Mouse (Mus musculus) right cerebral cortex, postnatal 25 days (tissue): ENCODE results near the gene St8sia1.
"Not testable (repeated sequence)": the region's sequence is repeated elsewhere in the genome, so short reads cannot be mapped to it uniquely, and the experiment has no call there.

ENCODE experiments used
- DNase-seq: peaks from one replicate; pipeline ENCODE4 v3.0.0; 2022

St8sia1 gene

GRCm38 (mm10) chr6:142964076-142964530 is at the start of gene St8sia1:
TSS of gene St8sia1 (minus strand) at chr6:142964452.
- DNase-seq, result peak; percentile 71

- no peak for DNase-seq
These were observed 48.4 kb upstream of the St8sia1 start for GRCm38 (mm10) chr6:143012513-143013215.

DNA sequence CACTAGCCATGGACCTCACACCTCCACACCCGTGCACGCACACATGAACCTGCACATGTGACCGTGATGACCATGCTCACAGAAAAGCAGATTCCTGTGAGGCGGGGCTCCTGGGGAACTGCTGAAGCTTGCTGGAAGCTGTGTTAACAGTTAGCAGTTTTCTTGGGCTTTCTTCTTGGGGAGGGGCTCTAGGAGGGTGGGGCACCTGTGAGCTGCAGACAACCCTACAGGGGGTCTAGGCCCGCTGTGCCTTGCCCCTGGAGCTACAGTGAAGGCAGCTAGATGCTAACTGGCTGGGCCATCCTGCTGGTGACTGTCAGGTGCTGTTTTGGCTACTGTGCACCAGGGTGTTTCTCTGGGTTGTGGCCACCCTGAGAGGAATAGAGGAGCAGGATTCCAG is 44.6 kb upstream of the St8sia1 start:
- DNase-seq, result no peak

DNA sequence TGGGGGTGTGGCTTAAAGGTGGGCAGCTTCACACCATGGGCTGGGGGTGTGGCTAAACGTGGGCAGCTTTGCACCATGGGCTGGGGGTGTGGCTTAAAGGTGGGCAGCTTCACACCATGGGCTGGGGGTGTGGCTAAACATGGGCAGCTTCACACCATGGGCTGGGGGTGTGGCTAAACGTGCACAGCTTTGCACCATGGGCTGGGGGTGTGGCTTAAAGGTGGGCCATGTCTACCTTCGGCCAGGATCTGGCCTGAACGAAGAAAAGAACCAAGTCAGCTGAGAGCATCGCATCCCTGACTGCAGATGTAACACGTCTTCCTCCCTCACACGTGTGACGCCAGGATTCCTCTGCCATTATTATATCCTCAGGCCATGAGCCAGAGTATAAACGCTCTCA is 41.0 kb upstream of the St8sia1 start:
- DNase-seq, result not testable (repeated sequence)

- no peak for DNase-seq
These were observed 40.5 kb upstream of the St8sia1 start for GRCm38 (mm10) chr6:143004801-143005200.

DNA sequence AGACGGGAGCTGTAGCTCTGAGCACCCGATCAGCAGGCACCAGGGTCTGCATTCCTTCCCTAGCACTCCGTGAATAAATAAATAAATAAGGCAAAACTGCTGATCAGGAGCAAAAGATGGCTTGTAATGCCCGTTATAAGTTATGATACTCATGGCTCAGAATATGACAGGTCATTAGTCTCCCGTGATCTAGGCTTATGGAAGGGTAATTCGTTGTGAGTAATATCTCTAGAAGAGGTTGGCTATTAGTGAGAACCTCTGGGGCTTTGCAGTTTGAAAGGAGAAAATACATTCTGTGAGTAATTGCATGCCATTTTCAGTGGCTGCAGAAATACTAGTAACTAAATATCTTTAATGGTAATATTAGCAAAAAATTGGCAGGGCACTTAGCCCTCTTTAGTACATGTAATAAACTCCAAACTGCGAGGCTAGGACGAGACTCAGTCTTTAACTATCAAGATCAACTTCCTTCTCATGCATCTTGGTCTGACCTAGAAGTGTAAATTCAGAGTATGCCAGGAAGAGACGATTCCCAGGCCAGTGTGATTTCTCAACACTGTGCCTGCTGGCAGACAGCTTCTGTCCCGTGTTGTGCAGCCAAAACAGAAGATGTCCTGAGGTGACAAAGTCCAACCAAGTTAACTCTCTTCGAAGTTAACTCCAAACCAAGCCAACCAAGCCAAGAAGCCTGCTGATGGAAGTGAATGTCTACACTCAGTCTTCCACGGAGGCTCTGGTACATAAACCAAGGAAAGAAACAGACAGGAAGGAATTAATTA is 34.2 kb upstream of the St8sia1 start:
- no peak for DNase-seq

- no peak for DNase-seq
These were observed 32.6 kb upstream of the St8sia1 start for GRCm38 (mm10) chr6:142996887-142997286.

DNA sequence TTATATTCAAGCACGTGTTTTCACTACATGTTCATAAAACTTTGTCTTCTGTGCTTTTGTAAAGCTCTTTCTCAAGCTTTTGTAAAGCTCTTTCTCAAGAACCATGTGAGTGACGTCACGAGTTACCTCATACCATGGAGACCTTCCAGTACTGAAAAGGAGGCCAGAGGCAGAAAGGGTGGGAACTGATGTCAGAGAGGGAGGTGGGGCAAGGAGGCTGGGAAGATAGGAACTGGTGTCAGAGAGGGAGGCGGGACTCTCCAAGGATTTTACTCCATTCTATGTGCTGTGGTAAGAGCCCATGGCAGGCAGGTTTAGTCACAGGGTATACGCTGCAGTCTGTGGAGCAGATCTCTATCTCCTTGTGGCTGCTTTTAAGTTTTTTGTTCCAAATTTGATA is 31.3 kb upstream of the St8sia1 start:
- no peak for DNase-seq

- DNase-seq, result no peak
These were observed 30.6 kb upstream of the St8sia1 start for GRCm38 (mm10) chr6:142994821-142995220.

DNA sequence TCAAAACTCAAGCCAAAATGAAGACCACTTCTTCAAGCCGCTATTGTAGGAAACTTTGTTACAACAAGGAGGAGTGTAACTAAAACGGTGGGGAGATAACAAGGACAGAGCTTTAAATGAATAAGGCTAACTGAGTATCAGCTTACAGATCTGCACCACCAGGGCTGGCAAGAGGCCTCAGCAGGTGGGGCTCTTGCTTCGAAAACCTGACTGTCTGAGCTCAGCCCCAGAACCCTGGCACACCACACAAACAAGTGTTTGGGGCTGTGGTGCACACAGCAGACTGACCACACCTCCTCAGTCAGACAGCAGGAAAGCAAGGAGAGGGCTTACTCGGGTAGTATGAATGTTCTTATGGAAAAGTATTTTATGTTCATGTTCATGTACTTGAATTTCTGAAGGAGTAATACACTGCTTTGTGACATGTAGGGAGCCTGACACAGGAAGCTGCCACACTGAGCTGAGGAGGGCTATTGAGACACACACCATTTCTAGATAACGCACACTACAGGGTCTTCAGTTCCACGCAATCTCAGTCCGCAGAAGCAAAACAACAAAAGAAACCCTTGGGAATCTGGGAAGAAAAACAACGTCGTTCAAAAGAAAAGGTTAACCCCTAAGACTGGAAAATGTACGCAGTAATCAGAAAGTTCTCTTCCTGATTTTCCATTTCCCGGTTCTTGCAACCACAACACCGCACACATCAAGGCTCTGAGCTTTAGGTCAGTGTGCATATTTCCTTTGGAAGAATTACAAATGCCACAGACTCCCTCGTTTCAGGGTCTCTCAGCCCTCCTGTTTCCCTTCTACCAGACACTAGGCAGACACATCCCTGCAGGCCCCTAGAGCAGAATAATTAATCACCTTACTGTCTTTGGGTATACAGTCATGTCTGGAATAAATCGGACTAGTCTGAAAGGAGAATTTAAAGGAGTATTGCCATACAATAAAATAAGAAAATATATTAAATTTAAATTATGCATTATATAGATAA is 29.8 kb upstream of the St8sia1 start:
- no peak for DNase-seq

DNA sequence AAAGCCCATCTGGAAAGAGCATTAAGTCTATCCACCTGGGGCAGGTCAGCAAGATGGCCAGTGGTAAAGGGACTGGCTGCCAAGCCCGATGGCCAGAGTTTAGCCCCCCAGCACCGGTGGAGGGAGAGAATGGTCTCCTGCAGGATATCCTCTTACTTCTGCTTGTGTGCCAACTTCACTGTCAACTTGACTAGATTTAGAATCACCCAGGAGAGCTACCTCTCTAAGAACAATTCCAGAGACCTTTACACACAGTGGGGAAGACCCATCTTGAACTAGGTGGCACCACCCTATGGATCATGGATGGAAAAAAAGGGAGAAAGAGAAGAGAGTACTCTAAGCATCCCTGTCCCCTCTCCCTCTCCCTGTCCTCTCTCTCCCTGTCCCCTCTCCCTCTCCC is 28.7 kb upstream of the St8sia1 start:
- DNase-seq, result no peak

DNA sequence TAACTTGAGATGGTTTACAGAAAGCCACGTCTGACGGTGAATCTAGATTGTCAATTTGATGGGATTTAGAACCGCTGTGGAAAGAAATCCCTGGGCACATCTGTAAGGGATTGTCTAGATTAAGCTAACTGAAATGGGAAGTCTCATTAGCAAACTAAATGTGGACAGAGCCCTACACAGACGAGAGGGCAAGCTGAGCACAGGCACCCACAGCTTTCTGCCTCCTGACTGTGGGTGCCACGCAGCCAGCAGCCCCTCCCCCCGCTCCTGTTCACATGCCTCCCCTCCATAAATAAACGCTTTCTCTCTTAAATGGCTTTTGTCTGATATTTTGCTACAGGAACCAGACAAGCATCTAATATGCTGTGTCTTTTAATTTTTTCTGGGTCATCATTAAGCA is 27.8 kb upstream of the St8sia1 start:
- no peak for DNase-seq

DNA sequence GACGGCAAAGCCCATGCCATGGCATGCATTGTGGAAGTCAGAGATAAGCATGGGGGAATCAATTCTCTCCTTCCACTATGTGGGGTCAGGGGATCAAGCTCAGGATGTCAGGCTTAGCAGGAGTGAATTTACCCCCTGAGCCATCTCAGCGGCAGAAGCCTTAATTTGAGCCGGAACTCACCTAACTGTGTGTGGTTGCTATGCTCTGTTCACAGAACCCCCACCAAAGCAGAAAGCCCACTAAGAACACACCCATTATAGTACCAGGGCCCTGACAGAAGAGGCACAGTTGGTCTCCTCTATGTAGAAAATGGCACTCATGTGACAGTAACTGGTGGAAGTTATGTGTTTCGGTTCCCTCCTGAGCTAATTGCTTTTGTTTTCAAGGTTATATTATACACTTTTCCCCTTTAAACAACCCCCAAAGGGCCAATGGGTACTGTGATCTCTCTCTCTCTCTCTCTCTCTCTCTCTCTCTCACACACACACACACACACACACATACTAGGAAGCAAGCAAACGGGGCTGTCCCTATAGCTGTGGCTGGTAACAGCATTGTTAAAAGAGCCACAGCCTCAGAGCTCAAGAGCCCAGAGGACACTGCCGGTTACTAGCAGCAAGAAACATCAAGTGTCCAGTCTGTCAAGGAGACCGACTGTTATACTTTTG is 27.3 kb upstream of the St8sia1 start:
- DNase-seq, result no peak

- DNase-seq, result no peak
These were observed 26.3 kb upstream of the St8sia1 start for GRCm38 (mm10) chr6:142990516-142990915.

- DNase-seq, result no peak
These were observed 25.2 kb upstream of the St8sia1 start for GRCm38 (mm10) chr6:142989495-142989894.

- DNase-seq, result no peak
These were observed 24.5 kb upstream of the St8sia1 start for GRCm38 (mm10) chr6:142988753-142989152.

GRCm38 (mm10) chr6:142988231-142988630 is 24.0 kb upstream of the St8sia1 start:
- no peak for DNase-seq

DNA sequence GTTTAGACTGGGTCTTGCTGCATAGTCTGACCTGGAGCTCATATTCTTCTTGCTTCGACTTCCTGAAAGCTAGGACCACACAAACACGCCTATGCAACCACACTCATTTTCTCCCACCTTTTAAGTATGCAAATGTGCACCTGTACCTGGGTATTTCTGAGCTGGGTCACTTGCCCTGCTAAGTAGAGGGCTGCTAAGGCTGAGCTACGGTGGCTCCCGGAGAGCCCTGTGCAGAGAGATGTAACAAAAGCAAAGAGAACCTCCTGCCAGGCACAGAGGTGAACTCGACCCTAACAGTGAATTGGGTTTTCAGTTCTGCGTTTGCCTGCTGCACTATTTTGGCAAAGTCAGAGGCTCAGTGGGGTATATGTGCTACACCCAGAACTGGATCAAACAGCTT is 23.4 kb upstream of the St8sia1 start:
- DNase-seq, result no peak

GRCm38 (mm10) chr6:142986706-142987105 is 22.5 kb upstream of the St8sia1 start:
- not testable (repeated sequence) for DNase-seq

GRCm38 (mm10) chr6:142985561-142986238 is 21.4 kb upstream of the St8sia1 start:
- not testable (repeated sequence) for DNase-seq
